Mouse (Mus musculus): ENCODE results near the gene Rufy3. TPM values are rescaled to one million over a fixed set of nuclear protein-coding genes. Genes with fewer than 3 reads are reported as not detected.

Gene Rufy3
- polyA plus RNA-seq, 1 experiment from 2014 or later: 10.8 TPM

- Histone ChIP-seq H3K27me3 (replicated peaks; ENCODE audit: control insufficient read depth, insufficient read depth, low read length) (no peaks in the 10 kb centered on the region), H3K9me3 (ENCODE audit: control insufficient read depth) (no peaks in the 10 kb centered on the region), H3K27ac (ENCODE audit: low read depth, low read length) (no peak overlapping the region), H3K4me1 (replicated peaks; ENCODE audit: control insufficient read depth, insufficient read depth, low read length) (no peaks in the 10 kb centered on the region), H3K4me2 (replicated peaks; ENCODE audit: low read depth) (no peak overlapping the region), H3K9ac (ENCODE audit: low read depth, low read length) (no peak overlapping the region), H3K4me3 (ENCODE audit: low read depth, low read length) (no peak overlapping the region), H3K36me3 (ENCODE audit: control insufficient read depth, insufficient read depth) (no peaks in the 10 kb centered on the region)
- no peak for ATAC-seq
- TF ChIP-seq CTCF (IDR thresholded peaks at IDR 0.05; ENCODE audit: low read depth): no peak
- 89% methylated on average over 9 of the region's 9 CpGs for WGBS
Observed at GRCm38 (mm10) chr5:88561080-88561814, 3.6 kb upstream of the Rufy3 start.

- no peak overlapping the region for H3K4me3 ChIP-seq (ENCODE audit: low read depth, low read length)
- TF ChIP-seq CTCF (IDR thresholded peaks at IDR 0.05; ENCODE audit: low read depth): 0 out of 2 replicates have a peak, but pooled peaks have one; percentile 15
- no peaks in the 10 kb centered on the region for H3K4me1 ChIP-seq (replicated peaks; ENCODE audit: control insufficient read depth, insufficient read depth, low read length)
- 66% methylated on average over 8 of the region's 8 CpGs for WGBS
- ATAC-seq: no peak
- no peaks in the 10 kb centered on the region for H3K9me3 ChIP-seq (ENCODE audit: control insufficient read depth)
- H3K27me3 ChIP-seq (replicated peaks; ENCODE audit: control insufficient read depth, insufficient read depth, low read length): no peaks in the 10 kb centered on the region
- H3K9ac ChIP-seq (ENCODE audit: low read depth, low read length): no peak overlapping the region
- H3K4me2 ChIP-seq (replicated peaks; ENCODE audit: low read depth): no peak overlapping the region
- H3K36me3 ChIP-seq (ENCODE audit: control insufficient read depth, insufficient read depth): no peaks in the 10 kb centered on the region
- H3K27ac ChIP-seq (ENCODE audit: low read depth, low read length): no peak overlapping the region
Observed at GRCm38 (mm10) chr5:88562863-88563780, 1.7 kb upstream of the Rufy3 start.

- Histone ChIP-seq H3K4me1 (replicated peaks; ENCODE audit: control insufficient read depth, insufficient read depth, low read length) (no peaks in the 10 kb centered on the region), H3K4me3 (ENCODE audit: low read depth, low read length) (peak overlapping the region; percentile 88), H3K36me3 (ENCODE audit: control insufficient read depth, insufficient read depth) (0 out of 2 replicates have a peak, but pooled peaks cover 4% of the 10 kb centered on the region), H3K9me3 (ENCODE audit: control insufficient read depth) (no peaks in the 10 kb centered on the region), H3K27me3 (replicated peaks; ENCODE audit: control insufficient read depth, insufficient read depth, low read length) (no peaks in the 10 kb centered on the region), H3K9ac (ENCODE audit: low read depth, low read length) (peak overlapping the region; percentile 78), H3K27ac (ENCODE audit: low read depth, low read length) (peak overlapping the region; percentile 77), H3K4me2 (replicated peaks; ENCODE audit: low read depth) (peak overlapping the region; percentile 81)
- WGBS: 1% methylated on average over 70 of the region's 119 CpGs
- TF ChIP-seq CTCF (IDR thresholded peaks at IDR 0.05; ENCODE audit: low read depth): peak; percentile 33; the same call in 1 of the 2 replicates
- peak; percentile 66 for ATAC-seq
Observed at GRCm38 (mm10) chr5:88565148-88566033, 551 bp downstream of the Rufy3 start.

GRCm38 (mm10) chr5:88566034-88566841 is 1.4 kb downstream of the Rufy3 start:
- Histone ChIP-seq H3K9ac (ENCODE audit: low read depth, low read length) (peak overlapping the region; percentile 78; the same call in 1 of the 2 replicates), H3K4me1 (replicated peaks; ENCODE audit: control insufficient read depth, insufficient read depth, low read length) (no peaks in the 10 kb centered on the region), H3K27ac (ENCODE audit: low read depth, low read length) (0 out of 2 replicates have a peak overlapping the region, but pooled peaks have one; percentile 77), H3K4me3 (ENCODE audit: low read depth, low read length) (peak overlapping the region; percentile 88), H3K9me3 (ENCODE audit: control insufficient read depth) (no peaks in the 10 kb centered on the region), H3K4me2 (replicated peaks; ENCODE audit: low read depth) (peak overlapping the region; percentile 81), H3K36me3 (ENCODE audit: control insufficient read depth, insufficient read depth) (0 out of 2 replicates have a peak, but pooled peaks cover 5% of the 10 kb centered on the region), H3K27me3 (replicated peaks; ENCODE audit: control insufficient read depth, insufficient read depth, low read length) (no peaks in the 10 kb centered on the region)
- no peak for ATAC-seq
- no peak for TF ChIP-seq CTCF (IDR thresholded peaks at IDR 0.05; ENCODE audit: low read depth)
- 7% methylated on average over 14 of the region's 14 CpGs for WGBS

- H3K9ac ChIP-seq (ENCODE audit: low read depth, low read length): no peak overlapping the region
- H3K27ac ChIP-seq (ENCODE audit: low read depth, low read length): no peak overlapping the region
- no peaks in the 10 kb centered on the region for H3K4me1 ChIP-seq (replicated peaks; ENCODE audit: control insufficient read depth, insufficient read depth, low read length)
- TF ChIP-seq CTCF (IDR thresholded peaks at IDR 0.05; ENCODE audit: low read depth): no peak
- H3K27me3 ChIP-seq (replicated peaks; ENCODE audit: control insufficient read depth, insufficient read depth, low read length): no peaks in the 10 kb centered on the region
- no peak overlapping the region for H3K4me2 ChIP-seq (replicated peaks; ENCODE audit: low read depth)
- H3K9me3 ChIP-seq (ENCODE audit: control insufficient read depth): no peaks in the 10 kb centered on the region
- H3K36me3 ChIP-seq (ENCODE audit: control insufficient read depth, insufficient read depth): 0 out of 2 replicates have a peak, but pooled peaks cover 5% of the 10 kb centered on the region
- no peak overlapping the region for H3K4me3 ChIP-seq (ENCODE audit: low read depth, low read length)
- no peak for ATAC-seq
- 63% methylated on average over 3 of the region's 3 CpGs for WGBS
Observed at GRCm38 (mm10) chr5:88569541-88569940, 4.7 kb downstream of the Rufy3 start.

All from intestine, postnatal 0 days (tissue).